Mouse (Mus musculus) right cerebral cortex, postnatal 25 days (tissue): Measurements from ENCODE around the gene Il10ra.

Source experiments
- DNase-seq: peaks from one replicate; pipeline ENCODE4 v3.0.0; 2022

Gene Il10ra

GRCm38 (mm10) chr9:45255967-45256366 lies 13.0 kb downstream of the Il10ra start:
- no peak for DNase-seq

- no peak for DNase-seq
Measured at GRCm38 (mm10) chr9:45255431-45255830, 13.5 kb downstream of the Il10ra start.

- DNase-seq: no peak
Measured at GRCm38 (mm10) chr9:45254605-45255004, 14.3 kb downstream of the Il10ra start.

- no peak for DNase-seq
Measured at GRCm38 (mm10) chr9:45254021-45254420, 14.9 kb downstream of the Il10ra start.

- no peak for DNase-seq
Measured at GRCm38 (mm10) chr9:45252395-45252794, 16.6 kb downstream of the Il10ra start.

- DNase-seq: no peak
Measured at GRCm38 (mm10) chr9:45251990-45252389, 17.0 kb downstream of the Il10ra start.

GRCm38 (mm10) chr9:45251281-45251680 lies 17.7 kb downstream of the Il10ra start:
- DNase-seq: no peak

GRCm38 (mm10) chr9:45250306-45250705 lies 18.6 kb downstream of the Il10ra start:
- DNase-seq: no peak

GRCm38 (mm10) chr9:45247536-45247935 lies 21.4 kb downstream of the Il10ra start:
- DNase-seq: no peak

GRCm38 (mm10) chr9:45246060-45246459 lies 22.9 kb downstream of the Il10ra start:
- no peak for DNase-seq

- no peak for DNase-seq
Measured at GRCm38 (mm10) chr9:45245432-45245831, 23.5 kb downstream of the Il10ra start.

- DNase-seq: no peak
Measured at GRCm38 (mm10) chr9:45241397-45241796, 27.6 kb downstream of the Il10ra start.

- no peak for DNase-seq
Measured at GRCm38 (mm10) chr9:45236744-45237143, 32.2 kb downstream of the Il10ra start.

GRCm38 (mm10) chr9:45235668-45236227 lies 33.2 kb downstream of the Il10ra start:
- no peak for DNase-seq

- no peak for DNase-seq
Measured at GRCm38 (mm10) chr9:45229359-45229758, 39.6 kb downstream of the Il10ra start.

GRCm38 (mm10) chr9:45221567-45221966 lies 47.4 kb downstream of the Il10ra start:
- DNase-seq: peak; percentile 88

GRCm38 (mm10) chr9:45219644-45220043 lies 49.3 kb downstream of the Il10ra start:
- DNase-seq: no peak

- DNase-seq: no peak
Measured at GRCm38 (mm10) chr9:45215526-45216179, 53.3 kb downstream of the Il10ra start.

- DNase-seq: no peak
Measured at GRCm38 (mm10) chr9:45212001-45212400, 56.9 kb downstream of the Il10ra start.

GRCm38 (mm10) chr9:45207015-45207743 lies 61.8 kb downstream of the Il10ra start:
- DNase-seq: no peak

- no peak for DNase-seq
Measured at GRCm38 (mm10) chr9:45206121-45206520, 62.8 kb downstream of the Il10ra start.

GRCm38 (mm10) chr9:45205143-45205542 lies 63.8 kb downstream of the Il10ra start:
- no peak for DNase-seq
